Comparison of ENCODE assay signal across 9 mouse cellular contexts in genomic region chr11:94958065-94958858, GRCm38 (mm10). TPM values are rescaled to one million over a fixed set of nuclear protein-coding genes. Genes with fewer than 3 reads are reported as not detected.
DNase-seq lines count a peak whose midpoint lies in the region; ATAC-seq and TF ChIP-seq lines count a peak whose summit lies in the region.
"Had no signal": no experiment of that assay in that cellular context is flagged by ENCODE, and none has a peak within 500 bp of the region (broad histone marks: within the 10 kb centered on the region; RNA-seq: fewer than 3 reads in every experiment).

No protein-coding gene starts in this region.

- no peaks in the 10 kb centered on the region for H3K9me3 ChIP-seq in hindbrain, embryonic 14.5 days (ENCODE audit: control insufficient read depth, low read length)
- no peaks in the 10 kb centered on the region for H3K9me3 ChIP-seq in limb, embryonic 12.5 days
- H3K9me3 ChIP-seq in neural tube, embryonic 13.5 days, result no peaks in the 10 kb centered on the region

- H3K27me3 ChIP-seq in hindbrain, embryonic 14.5 days (ENCODE audit: control insufficient read depth, insufficient read depth, low read length), result no peaks in the 10 kb centered on the region
- no peaks in the 10 kb centered on the region for H3K27me3 ChIP-seq in limb, embryonic 12.5 days
- H3K27me3 ChIP-seq in neural tube, embryonic 13.5 days, result no peaks in the 10 kb centered on the region

- no peak overlapping the region for H3K9ac ChIP-seq in hindbrain, embryonic 14.5 days
- no peak overlapping the region; the same call in 1 of the 2 replicates for H3K9ac ChIP-seq in limb, embryonic 12.5 days (replicated peaks)
- no peak overlapping the region for H3K9ac ChIP-seq in neural tube, embryonic 13.5 days

- ATAC-seq in hindbrain, embryonic 14.5 days (ENCODE audit: low FRiP score), result peak; percentile 55; the same call in 1 of the 2 replicates
- no peak for ATAC-seq in limb, embryonic 12.5 days (ENCODE audit: insufficient number of reproducible peaks, insufficient read depth, low FRiP score, low TSS enrichment, low read depth)
- ATAC-seq in neural tube, embryonic 13.5 days (ENCODE audit: low read depth), result peak; percentile 65

- no peak overlapping the region for H3K4me3 ChIP-seq in layer of hippocampus, adult 2 months
- no peak overlapping the region for H3K4me3 ChIP-seq in hindbrain, embryonic 14.5 days (replicated peaks; ENCODE audit: low read length)
- no peak overlapping the region for H3K4me3 ChIP-seq in limb, embryonic 12.5 days (replicated peaks)
- no peak overlapping the region for H3K4me3 ChIP-seq in neural tube, embryonic 13.5 days

- TF ChIP-seq CTCF in layer of hippocampus, adult 2 months (conservative IDR thresholded peaks at IDR 0.05), result no peak

- H3K4me2 ChIP-seq in hindbrain, embryonic 14.5 days (replicated peaks), result no peak overlapping the region; the same call in 1 of the 2 replicates
- H3K4me2 ChIP-seq in limb, embryonic 12.5 days, result peak overlapping the region; percentile 17; the same call in 1 of the 2 replicates
- no peak overlapping the region for H3K4me2 ChIP-seq in neural tube, embryonic 13.5 days

- H3K4me1 ChIP-seq in hindbrain, embryonic 14.5 days (replicated peaks; ENCODE audit: control insufficient read depth, insufficient read depth, low read length), result no peaks in the 10 kb centered on the region; the same call in 1 of the 2 replicates
- peaks cover 7% of the 10 kb centered on the region for H3K4me1 ChIP-seq in limb, embryonic 12.5 days (replicated peaks)
- H3K4me1 ChIP-seq in neural tube, embryonic 13.5 days (replicated peaks), result peaks cover 8% of the 10 kb centered on the region

- peak; percentile 41 to 52 for DNase-seq in layer of hippocampus, adult 2 months (ENCODE audit: low spot score in 2 of 2)
- no peak for DNase-seq in layer of hippocampus, postnatal 25 days (ENCODE audit: extremely low spot score in 1 of 2, low spot score in 1 of 2)
- DNase-seq in cerebellum, adult 18-20 months, result peak; percentile 53 to 54
- peak; percentile 82 to 91 for DNase-seq in gastrocnemius, adult 8-10 months (ENCODE audit: low spot score in 2 of 2)
- no peak for DNase-seq in hindbrain, embryonic 14.5 days (ENCODE audit: low spot score)
- DNase-seq in thymus, postnatal 4 days, result no peak

- no peaks in the 10 kb centered on the region for H3K36me3 ChIP-seq in hindbrain, embryonic 14.5 days (replicated peaks; ENCODE audit: control insufficient read depth, insufficient read depth)
- H3K36me3 ChIP-seq in limb, embryonic 12.5 days, result no peaks in the 10 kb centered on the region
- no peaks in the 10 kb centered on the region for H3K36me3 ChIP-seq in neural tube, embryonic 13.5 days

- peak overlapping the region; percentile 43; the same call in 1 of the 2 replicates for H3K27ac ChIP-seq in layer of hippocampus, adult 2 months
- H3K27ac ChIP-seq in hindbrain, embryonic 14.5 days, result no peak overlapping the region
- H3K27ac ChIP-seq in limb, embryonic 12.5 days, result peak overlapping the region; percentile 50; the same call in 1 of the 2 replicates
- H3K27ac ChIP-seq in neural tube, embryonic 13.5 days (replicated peaks), result peak overlapping the region; percentile 47; the same call in 1 of the 2 replicates

- 24% methylated on average over 8 of the region's 8 CpGs for WGBS in hindbrain, embryonic 14.5 days
- 22% methylated on average over 8 of the region's 8 CpGs for WGBS in limb, embryonic 12.5 days
- WGBS in neural tube, embryonic 13.5 days, result 18% methylated on average over 8 of the region's 8 CpGs

RNA-seq across cellular contexts. Expression of gene Hils1, which starts 9.1 kb away (rescaled TPM):
- total RNA-seq in layer of hippocampus, adult 2 months (2021), result not detected
- not detected for total RNA-seq in layer of hippocampus, postnatal 25 days (2021)
- total RNA-seq in gastrocnemius, adult 8-10 months (2022), result not detected
- polyA plus RNA-seq in hindbrain, embryonic 14.5 days (2014; fragmentation: Nextera tagmentation; extraction: Ambion mirVana), result not detected in 2 replicates
- not detected in 2 replicates for polyA plus RNA-seq in limb, embryonic 12.5 days (2016; fragmentation: Nextera tagmentation; extraction: Ambion mirVana)
- not detected in 2 replicates for polyA plus RNA-seq in neural tube, embryonic 13.5 days (2015; fragmentation: Nextera tagmentation; extraction: Ambion mirVana)
- total RNA-seq: layer of hippocampus, postnatal 36 days had no signal

RNA-seq across cellular contexts. Expression of gene Sgca, which starts 17.9 kb away (rescaled TPM):
- under 1 TPM in 1 of 2 experiments, not detected in 1; 0.44 TPM for total RNA-seq in layer of hippocampus, adult 2 months (2021)
- under 1 TPM; 0.44 to 0.45 TPM for total RNA-seq in layer of hippocampus, postnatal 25 days (2021)
- total RNA-seq in gastrocnemius, adult 8-10 months (2022), result 100 to 1,000 TPM; 272 to 306 (median 288) TPM
- polyA plus RNA-seq in hindbrain, embryonic 14.5 days (2014; fragmentation: Nextera tagmentation; extraction: Ambion mirVana), result 0.17 TPM in 1 of 2 replicates, not detected in the other
- 2.8 and 3.0 TPM in 2 replicates for polyA plus RNA-seq in limb, embryonic 12.5 days (2016; fragmentation: Nextera tagmentation; extraction: Ambion mirVana)
- polyA plus RNA-seq in neural tube, embryonic 13.5 days (2015; fragmentation: Nextera tagmentation; extraction: Ambion mirVana), result 1.8 TPM in 1 of 2 replicates, not detected in the other

RNA-seq across cellular contexts. Expression of gene Col1a1, which starts 22.2 kb away (rescaled TPM):
- 10 to 100 TPM in 1 of 2 experiments, 1 to 10 TPM in 1; 9.6 to 14.0 TPM for total RNA-seq in layer of hippocampus, adult 2 months (2021)
- 10 to 100 TPM; 18.5 to 19.2 TPM for total RNA-seq in layer of hippocampus, postnatal 25 days (2021)
- 10 to 100 TPM; 30.9 to 90.6 (median 45.9) TPM for total RNA-seq in gastrocnemius, adult 8-10 months (2022)
- polyA plus RNA-seq in hindbrain, embryonic 14.5 days (2014; fragmentation: Nextera tagmentation; extraction: Ambion mirVana), result 125 and 157 TPM in 2 replicates
- polyA plus RNA-seq in limb, embryonic 12.5 days (2016; fragmentation: Nextera tagmentation; extraction: Ambion mirVana), result 290 and 351 TPM in 2 replicates
- 187 and 207 TPM in 2 replicates for polyA plus RNA-seq in neural tube, embryonic 13.5 days (2015; fragmentation: Nextera tagmentation; extraction: Ambion mirVana)

RNA-seq across cellular contexts. Expression of gene Ppp1r9b, which starts 32.6 kb away (rescaled TPM):
- total RNA-seq in layer of hippocampus, adult 2 months (2021), result 100 to 1,000 TPM; 967 to 974 TPM
- total RNA-seq in layer of hippocampus, postnatal 25 days (2021), result 100 to 1,000 TPM; 926 to 939 TPM
- 10 to 100 TPM; 15.8 to 23.9 (median 19.4) TPM for total RNA-seq in gastrocnemius, adult 8-10 months (2022)
- 27.1 and 27.5 TPM in 2 replicates for polyA plus RNA-seq in hindbrain, embryonic 14.5 days (2014; fragmentation: Nextera tagmentation; extraction: Ambion mirVana)
- 12.0 and 12.6 TPM in 2 replicates for polyA plus RNA-seq in limb, embryonic 12.5 days (2016; fragmentation: Nextera tagmentation; extraction: Ambion mirVana)
- 18.0 and 19.3 TPM in 2 replicates for polyA plus RNA-seq in neural tube, embryonic 13.5 days (2015; fragmentation: Nextera tagmentation; extraction: Ambion mirVana)

RNA-seq across cellular contexts. Expression of gene Samd14, which starts 51.4 kb away (rescaled TPM):
- total RNA-seq in layer of hippocampus, adult 2 months (2021), result 10 to 100 TPM; 38.9 to 40.8 TPM
- 10 to 100 TPM; 48.4 to 49.1 TPM for total RNA-seq in layer of hippocampus, postnatal 25 days (2021)
- total RNA-seq in gastrocnemius, adult 8-10 months (2022), result under 1 TPM; 0.24 to 0.62 (median 0.45) TPM
- 130 and 135 TPM in 2 replicates for polyA plus RNA-seq in hindbrain, embryonic 14.5 days (2014; fragmentation: Nextera tagmentation; extraction: Ambion mirVana)
- 34.6 and 37.7 TPM in 2 replicates for polyA plus RNA-seq in limb, embryonic 12.5 days (2016; fragmentation: Nextera tagmentation; extraction: Ambion mirVana)
- 133 and 151 TPM in 2 replicates for polyA plus RNA-seq in neural tube, embryonic 13.5 days (2015; fragmentation: Nextera tagmentation; extraction: Ambion mirVana)

Comparison
In these comparisons a context has a peak if more than half of its experiments do, and no peak if none do; other contexts are left out.
1. DNase-seq: peak in layer of hippocampus, adult 2 months (2 of 2), cerebellum, adult 18-20 months (2 of 2) and gastrocnemius, adult 8-10 months (2 of 2); none in layer of hippocampus, postnatal 25 days (0 of 2), hindbrain, embryonic 14.5 days (single experiment) and thymus, postnatal 4 days (single experiment).
2. RNA of gene Sgca, which starts 17.9 kb away (total RNA-seq): 272 to 306 TPM in gastrocnemius, adult 8-10 months; 0.44 to 0.45 TPM in layer of hippocampus, postnatal 25 days and 0.44 TPM in layer of hippocampus, adult 2 months; every median in the first group is over 100 times any median in the second.